Mouse (Mus musculus) CD4-positive naive resting alpha-beta T cell, adult 57 days (primary cell): ENCODE measurements around the gene Plppr3. TPM values are rescaled to one million over a fixed set of nuclear protein-coding genes. Genes with fewer than 3 reads are reported as not detected.

Experiments used
- total RNA-seq: library from RNA; stranded (reverse); gene quantifications from one replicate; pipeline ENCODE4 v1.2.4, GENCODE M21; 2023

Plppr3 gene
- 1.0 TPM for total RNA-seq

GRCm38 (mm10) chr10:79874290-79874862, at the start of gene Plppr3, which contains the start of gene Prtn3:
Gene Plppr3 (minus strand): TSS chr10:79874634.
Gene Prtn3 (plus strand): TSS chr10:79874476.

GRCm38 (mm10) chr10:79920958-79921535, 46.6 kb upstream of the Plppr3 start, which contains the start of gene R3hdm4:
Gene R3hdm4 (minus strand): TSS chr10:79921208.

GRCm38 (mm10) chr10:79916808-79917531, 42.5 kb upstream of the Plppr3 start, which contains the start of gene Kiss1r:
Gene Kiss1r (plus strand): TSS chr10:79916971.

GRCm38 (mm10) chr10:79910556-79910955, 36.1 kb upstream of the Plppr3 start, which contains the start of gene Gm26602:
Gene Gm26602 (plus strand): TSS chr10:79910856.

GRCm38 (mm10) chr10:79908167-79909091, 34.0 kb upstream of the Plppr3 start, which contains the start of gene Med16:
Gene Med16 (minus strand): TSS chr10:79908923.

GRCm38 (mm10) chr10:79890670-79891069, 16.2 kb upstream of the Plppr3 start, which contains the start of gene Cfd:
Gene Cfd (plus strand): TSS chr10:79890853.

GRCm38 (mm10) chr10:79886054-79886453, 11.6 kb upstream of the Plppr3 start, which contains the start of gene Elane:
Gene Elane (plus strand): TSS chr10:79886247.

GRCm38 (mm10) chr10:79853860-79854795, 20.3 kb downstream of the Plppr3 start, which contains the start of gene Ptbp1:
Gene Ptbp1 (plus strand): TSS chr10:79854427.

GRCm38 (mm10) chr10:79820782-79821181, 53.7 kb downstream of the Plppr3 start, which contains the start of gene Misp:
Gene Misp (plus strand): TSS chr10:79820989.

Other genes starting within 250 kb of the Plppr3 start
- gene Shc2, start 236.7 kb downstream of the Plppr3 start, total RNA-seq = not detected
- not detected for gene Odf3l2, start 228.9 kb downstream of the Plppr3 start, total RNA-seq
- not detected for gene Madcam1, start 210.1 kb downstream of the Plppr3 start, total RNA-seq
- 22.8 TPM for gene Tpgs1, start 205.3 kb downstream of the Plppr3 start, total RNA-seq
- 93.4 TPM for gene Cdc34, start 192.4 kb downstream of the Plppr3 start, total RNA-seq
- 3.2 TPM for gene Gzmm, start 185.6 kb downstream of the Plppr3 start, total RNA-seq
- 99.5 TPM for gene Bsg, start 170.1 kb downstream of the Plppr3 start, total RNA-seq
- gene Hcn2, start 158.0 kb downstream of the Plppr3 start, total RNA-seq = not detected
- 69.9 TPM for gene Polrmt, start 128.1 kb downstream of the Plppr3 start, total RNA-seq
- gene Fgf22, start 119.6 kb downstream of the Plppr3 start, total RNA-seq = not detected
- 71.9 TPM for gene Rnf126, start 107.7 kb downstream of the Plppr3 start, total RNA-seq
- gene Fstl3, start 97.4 kb downstream of the Plppr3 start, total RNA-seq = 1.2 TPM
- gene Prss57, start 83.7 kb downstream of the Plppr3 start, total RNA-seq = not detected
- 6.7 TPM for gene Palm, start 81.1 kb downstream of the Plppr3 start, total RNA-seq
- gene Misp, start 53.6 kb downstream of the Plppr3 start, total RNA-seq = not detected
- gene Ptbp1, start 20.2 kb downstream of the Plppr3 start, total RNA-seq = 783 TPM
- gene Prtn3, start 158 bp downstream of the Plppr3 start, total RNA-seq = not detected
- 0.83 TPM for gene Elane, start 11.6 kb upstream of the Plppr3 start, total RNA-seq
- gene Cfd, start 16.2 kb upstream of the Plppr3 start, total RNA-seq = not detected
- gene Med16, start 34.3 kb upstream of the Plppr3 start, total RNA-seq = 59.4 TPM
- not detected for gene Gm26602, start 36.2 kb upstream of the Plppr3 start, total RNA-seq
- gene Kiss1r, start 42.3 kb upstream of the Plppr3 start, total RNA-seq = 0.65 TPM
- gene R3hdm4, start 46.6 kb upstream of the Plppr3 start, total RNA-seq = 119 TPM
- gene Arid3a, start 52.4 kb upstream of the Plppr3 start, total RNA-seq = 8.4 TPM
- 48.5 TPM for gene Wdr18, start 85.5 kb upstream of the Plppr3 start, total RNA-seq
- gene Grin3b, start 96.1 kb upstream of the Plppr3 start, total RNA-seq = 0.68 TPM
- gene Tmem259, start 109.7 kb upstream of the Plppr3 start, total RNA-seq = 158 TPM
- 442 TPM for gene Cnn2, start 114.0 kb upstream of the Plppr3 start, total RNA-seq
- gene Abca7, start 121.9 kb upstream of the Plppr3 start, total RNA-seq = 80.3 TPM
- 901 TPM for gene Arhgap45, start 142.0 kb upstream of the Plppr3 start, total RNA-seq
- 75.3 TPM for gene Polr2e, start 165.2 kb upstream of the Plppr3 start, total RNA-seq
- gene Gpx4, start 172.5 kb upstream of the Plppr3 start, total RNA-seq = 154 TPM
- gene Sbno2, start 230.9 kb upstream of the Plppr3 start, total RNA-seq = 103 TPM
- gene Stk11, start 241.2 kb upstream of the Plppr3 start, total RNA-seq = 140 TPM